ENCODE assay signal across 13 mouse cellular contexts in genomic region chr13:24977820-24978342, GRCm38 (mm10). TPM values are rescaled to one million over a fixed set of nuclear protein-coding genes. Genes with fewer than 3 reads are reported as not detected.
DNase-seq lines count a peak whose midpoint lies in the region; ATAC-seq and TF ChIP-seq lines count a peak whose summit lies in the region.
"Had no signal": no experiment of that assay in that cellular context is flagged by ENCODE, and none has a peak within 500 bp of the region (broad histone marks: within the 10 kb centered on the region; RNA-seq: fewer than 3 reads in every experiment).

No protein-coding gene starts in this region.

- no peak overlapping the region for H3K9ac ChIP-seq in lung, postnatal 0 days (replicated peaks; ENCODE audit: low read depth)
- no peak overlapping the region for H3K9ac ChIP-seq in liver, adult 2 months (ENCODE audit: low read depth, low read length)
- no peak overlapping the region for H3K9ac ChIP-seq in hindbrain, embryonic 12.5 days
- H3K9ac ChIP-seq: forebrain, postnatal 0 days; heart, embryonic 13.5 days had no signal

- H3K36me3 ChIP-seq in lung, postnatal 0 days (ENCODE audit: insufficient read depth, low read length): no peaks in the 10 kb centered on the region
- H3K36me3 ChIP-seq in liver, adult 2 months (ENCODE audit: control insufficient read depth, insufficient read depth, low read length): peaks cover 54% of the 10 kb centered on the region
- no peaks in the 10 kb centered on the region for H3K36me3 ChIP-seq in embryonic facial prominence, embryonic 10.5 days (replicated peaks)
- no peaks in the 10 kb centered on the region for H3K36me3 ChIP-seq in hindbrain, embryonic 12.5 days
- H3K36me3 ChIP-seq: heart, embryonic 13.5 days had no signal

- DNase-seq in lung, postnatal 0 days (ENCODE audit: low spot score): peak; percentile 58
- no peak for DNase-seq in lung, postnatal 10 days
- DNase-seq in brain, adult 2 months (ENCODE audit: low read depth, low spot score): peak; percentile 60
- DNase-seq in liver, adult 2 months (ENCODE audit: extremely low read depth, low read depth, low spot score): peak; percentile 98
- no peak for DNase-seq in right cerebral cortex, postnatal 14 days
- no peak for DNase-seq in embryonic facial prominence, embryonic 10.5 days (ENCODE audit: low spot score)
- DNase-seq: cerebellum, adult 2 months; forebrain, postnatal 0 days; lung, postnatal 4 days had no signal

- TF ChIP-seq CTCF in lung, postnatal 0 days (IDR thresholded peaks at IDR 0.05): no peak
- no peak for TF ChIP-seq CTCF in liver, adult 2 months (IDR thresholded peaks at IDR 0.05; ENCODE audit: low read depth, low read length)

- no peak overlapping the region for H3K4me3 ChIP-seq in lung, postnatal 0 days (ENCODE audit: low read depth, low read length)
- no peak overlapping the region for H3K4me3 ChIP-seq in liver, adult 2 months (ENCODE audit: insufficient read depth, low read depth, low read length)
- H3K4me3 ChIP-seq in embryonic facial prominence, embryonic 10.5 days: no peak overlapping the region
- no peak overlapping the region for H3K4me3 ChIP-seq in hindbrain, embryonic 12.5 days
- H3K4me3 ChIP-seq: heart, embryonic 13.5 days had no signal

- H3K27me3 ChIP-seq in lung, postnatal 0 days (replicated peaks; ENCODE audit: insufficient read depth, low read length): no peaks in the 10 kb centered on the region
- no peaks in the 10 kb centered on the region for H3K27me3 ChIP-seq in liver, adult 2 months (ENCODE audit: control insufficient read depth, insufficient read depth, low read length)
- H3K27me3 ChIP-seq in embryonic facial prominence, embryonic 10.5 days (replicated peaks; ENCODE audit: low read depth, poor library complexity, severe bottlenecking): no peaks in the 10 kb centered on the region
- no peaks in the 10 kb centered on the region for H3K27me3 ChIP-seq in hindbrain, embryonic 12.5 days
- H3K27me3 ChIP-seq: heart, embryonic 13.5 days had no signal

- TF ChIP-seq EP300 in lung, postnatal 0 days (IDR thresholded peaks at IDR 0.05): no peak

- no peaks in the 10 kb centered on the region; the same call in 1 of the 2 replicates for H3K79me2 ChIP-seq in liver, adult 2 months (ENCODE audit: control insufficient read depth, insufficient read depth, low read length)

- WGBS in lung, postnatal 0 days: 71% methylated on average over 5 of the region's 5 CpGs
- WGBS in liver, adult 2 months: 19% methylated on average over 5 of the region's 5 CpGs
- 85% methylated on average over 5 of the region's 5 CpGs for WGBS in embryonic facial prominence, embryonic 10.5 days
- 85% methylated on average over 5 of the region's 5 CpGs for WGBS in hindbrain, embryonic 12.5 days

- no peak overlapping the region for H3K27ac ChIP-seq in lung, postnatal 0 days (ENCODE audit: low read length)
- peak overlapping the region; percentile 93 for H3K27ac ChIP-seq in liver, adult 2 months (replicated peaks; ENCODE audit: insufficient read depth, low read depth, low read length)
- no peak overlapping the region for H3K27ac ChIP-seq in embryonic facial prominence, embryonic 10.5 days (replicated peaks)
- no peak overlapping the region for H3K27ac ChIP-seq in hindbrain, embryonic 12.5 days
- H3K27ac ChIP-seq: heart, embryonic 13.5 days had no signal

- no peak for TF ChIP-seq POLR2A in liver, adult 2 months (IDR thresholded peaks at IDR 0.05; ENCODE audit: extremely low read depth, insufficient read depth, low read length)

- no peak overlapping the region for H3K4me2 ChIP-seq in lung, postnatal 0 days (replicated peaks; ENCODE audit: low read depth, low read length)
- no peak overlapping the region for H3K4me2 ChIP-seq in hindbrain, embryonic 12.5 days (replicated peaks)
- H3K4me2 ChIP-seq: heart, embryonic 13.5 days had no signal

- H3K4me1 ChIP-seq in lung, postnatal 0 days (ENCODE audit: insufficient read depth, low read depth, low read length): no peaks in the 10 kb centered on the region
- H3K4me1 ChIP-seq in liver, adult 2 months (ENCODE audit: control insufficient read depth, insufficient read depth, low read length): peaks cover 33% of the 10 kb centered on the region
- no peaks in the 10 kb centered on the region for H3K4me1 ChIP-seq in embryonic facial prominence, embryonic 10.5 days
- no peaks in the 10 kb centered on the region for H3K4me1 ChIP-seq in hindbrain, embryonic 12.5 days

- no peaks in the 10 kb centered on the region for H3K9me3 ChIP-seq in lung, postnatal 0 days (ENCODE audit: low read length)
- H3K9me3 ChIP-seq in embryonic facial prominence, embryonic 10.5 days: no peaks in the 10 kb centered on the region
- no peaks in the 10 kb centered on the region for H3K9me3 ChIP-seq in hindbrain, embryonic 12.5 days (replicated peaks)
- H3K9me3 ChIP-seq: heart, embryonic 13.5 days had no signal

- ATAC-seq in lung, postnatal 0 days: peak; percentile 72
- no peak for ATAC-seq in hindbrain, embryonic 12.5 days (ENCODE audit: low FRiP score)
- ATAC-seq: forebrain, postnatal 0 days; hindbrain, embryonic 16.5 days had no signal

RNA-seq across cellular contexts. Expression of gene Gpld1, which starts 34.9 kb away (rescaled TPM):
- polyA plus RNA-seq in lung, postnatal 0 days (2015; fragmentation: Nextera tagmentation; extraction: Ambion mirVana): 0.56 and 0.99 TPM in 2 replicates
- 154 and 156 TPM in 2 replicates for total RNA-seq in liver, adult 2 months (2014; rRNA removed)
- polyA plus RNA-seq in liver, adult 2 months (2012; rRNA removed): 88.4 and 88.9 TPM in 2 replicates
- polyA plus RNA-seq in embryonic facial prominence, embryonic 10.5 days (2016; fragmentation: Nextera tagmentation; extraction: Ambion mirVana): 0.23 and 0.79 TPM in 2 replicates
- polyA plus RNA-seq in hindbrain, embryonic 12.5 days (2016; fragmentation: Nextera tagmentation; extraction: Ambion mirVana): 1.0 and 2.3 TPM in 2 replicates

RNA-seq across cellular contexts. Expression of gene Aldh5a1, which starts 40.4 kb away (rescaled TPM):
- polyA plus RNA-seq in lung, postnatal 0 days (2015; fragmentation: Nextera tagmentation; extraction: Ambion mirVana): 2.0 and 2.3 TPM in 2 replicates
- 15.0 and 18.9 TPM in 2 replicates for total RNA-seq in liver, adult 2 months (2014; rRNA removed)
- polyA plus RNA-seq in liver, adult 2 months (2012; rRNA removed): 15.2 and 19.8 TPM in 2 replicates
- 5.6 and 6.0 TPM in 2 replicates for polyA plus RNA-seq in embryonic facial prominence, embryonic 10.5 days (2016; fragmentation: Nextera tagmentation; extraction: Ambion mirVana)
- 8.9 and 9.3 TPM in 2 replicates for polyA plus RNA-seq in hindbrain, embryonic 12.5 days (2016; fragmentation: Nextera tagmentation; extraction: Ambion mirVana)
- total RNA-seq: monocyte, adult 5-6 weeks had no signal

RNA-seq across cellular contexts. Expression of gene Mrs2, which starts 42.3 kb away (rescaled TPM):
- polyA plus RNA-seq in lung, postnatal 0 days (2015; fragmentation: Nextera tagmentation; extraction: Ambion mirVana): 9.1 and 13.3 TPM in 2 replicates
- total RNA-seq in liver, adult 2 months (2014; rRNA removed): 13.7 and 18.3 TPM in 2 replicates
- 7.6 and 11.3 TPM in 2 replicates for polyA plus RNA-seq in liver, adult 2 months (2012; rRNA removed)
- 18.2 and 20.2 TPM in 2 replicates for polyA plus RNA-seq in embryonic facial prominence, embryonic 10.5 days (2016; fragmentation: Nextera tagmentation; extraction: Ambion mirVana)
- 26.1 and 31.9 TPM in 2 replicates for polyA plus RNA-seq in hindbrain, embryonic 12.5 days (2016; fragmentation: Nextera tagmentation; extraction: Ambion mirVana)

Comparison
In these comparisons a context has a peak if more than half of its experiments do, and no peak if none do; other contexts are left out.
1. DNase-seq: peak in lung, postnatal 0 days (single experiment), brain, adult 2 months (single experiment) and liver, adult 2 months (single experiment); none in lung, postnatal 10 days (single experiment), right cerebral cortex, postnatal 14 days (single experiment) and embryonic facial prominence, embryonic 10.5 days (single experiment).
2. RNA of gene Gpld1, which starts 34.9 kb away (polyA plus RNA-seq): 88.4 to 88.9 TPM in liver, adult 2 months; 1.0 to 2.3 TPM in hindbrain, embryonic 12.5 days, 0.23 to 0.79 TPM in embryonic facial prominence, embryonic 10.5 days and 0.56 to 0.99 TPM in lung, postnatal 0 days; every median in the first group is over 10 times any median in the second.